9 mouse cellular contexts compared by ENCODE assay signal in the genomic region with DNA sequence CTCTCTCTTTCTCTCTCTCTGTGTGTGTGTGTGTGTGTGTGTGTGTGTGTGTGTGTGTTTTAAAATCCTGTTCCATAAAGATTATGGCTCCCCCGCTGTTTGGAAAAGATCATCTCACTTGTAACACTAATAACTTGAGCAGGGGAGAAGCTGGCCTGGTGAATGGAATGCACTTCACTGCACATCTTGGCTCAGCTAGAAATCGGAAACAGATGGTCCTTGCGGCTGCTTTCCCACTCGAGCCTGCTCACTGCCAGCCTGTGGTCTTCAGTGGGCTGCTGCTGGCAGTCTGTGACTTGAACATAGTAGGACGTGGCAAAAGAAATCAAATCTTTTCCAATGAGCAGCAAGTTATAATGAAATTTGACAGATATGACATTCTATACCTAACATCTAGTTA.
DNase-seq lines count a peak whose midpoint lies in the region; ATAC-seq and TF ChIP-seq lines count a peak whose summit lies in the region.
"Had no signal": no experiment of that assay in that cellular context is flagged by ENCODE, and none has a peak within 500 bp of the region (broad histone marks: within the 10 kb centered on the region; RNA-seq: fewer than 3 reads in every experiment).

No protein-coding gene starts in this region.

- no peak overlapping the region for H3K4me3 ChIP-seq in limb, embryonic 14.5 days (replicated peaks; ENCODE audit: low read length)

- no peak overlapping the region for H3K9ac ChIP-seq in limb, embryonic 14.5 days (ENCODE audit: low read depth, low read length, severe bottlenecking)

- H3K27me3 ChIP-seq in limb, embryonic 14.5 days (ENCODE audit: control insufficient read depth, insufficient read depth, low read length): no peaks in the 10 kb centered on the region

- no peaks in the 10 kb centered on the region for H3K9me3 ChIP-seq in limb, embryonic 14.5 days (ENCODE audit: control insufficient read depth, low read length)

- peaks cover 17% of the 10 kb centered on the region for H3K4me1 ChIP-seq in limb, embryonic 14.5 days (ENCODE audit: control insufficient read depth, insufficient read depth, low read length)

- TF ChIP-seq POLR2A in limb, embryonic 14.5 days (IDR thresholded peaks at IDR 0.05; ENCODE audit: borderline replicate concordance, extremely low read depth, insufficient read depth, insufficient read length): no peak

- no peaks in the 10 kb centered on the region for H3K36me3 ChIP-seq in limb, embryonic 14.5 days (ENCODE audit: control insufficient read depth, insufficient read depth, low read length)

- peak; percentile 41 for DNase-seq in 3T3-L1 (ENCODE audit: low read depth, low spot score)
- peak; percentile 55 to 59 for DNase-seq in cerebellum, postnatal 36 days
- DNase-seq in frontal cortex, postnatal 14 days (ENCODE audit: low spot score in 2 of 2): peak; percentile 37 to 43
- DNase-seq in limb, embryonic 14.5 days (ENCODE audit: low spot score): peak; percentile 90
- no peak for DNase-seq in yolk sac, embryonic 10.5 days (ENCODE audit: low spot score)
- DNase-seq in ovary, postnatal 10 days (ENCODE audit: low spot score): no peak
- no peak for DNase-seq in lung, postnatal 10 days
- DNase-seq in lung, postnatal 25 days (ENCODE audit: low spot score): no peak

- no peak overlapping the region; the same call in 1 of the 2 replicates for H3K27ac ChIP-seq in limb, embryonic 14.5 days (replicated peaks; ENCODE audit: low read depth, low read length)
- H3K27ac ChIP-seq: macrophage had no signal

- no peak overlapping the region for H3K4me2 ChIP-seq in limb, embryonic 14.5 days (replicated peaks; ENCODE audit: low read depth, low read length, severe bottlenecking)

- peak; percentile 89 for ATAC-seq in limb, embryonic 14.5 days (ENCODE audit: low FRiP score, low read depth)

- WGBS in limb, embryonic 14.5 days: 5% methylated on average over 5 of the region's 5 CpGs

Comparison
In these comparisons a context has a peak if more than half of its experiments do, and no peak if none do; other contexts are left out.
1. DNase-seq: peak in 3T3-L1 (single experiment), cerebellum, postnatal 36 days (2 of 2), frontal cortex, postnatal 14 days (2 of 2) and limb, embryonic 14.5 days (single experiment); none in yolk sac, embryonic 10.5 days (single experiment), ovary, postnatal 10 days (single experiment), lung, postnatal 10 days (single experiment) and lung, postnatal 25 days (single experiment).